Mouse (Mus musculus): Measurements from ENCODE around the gene Ei24. TPM values are rescaled to one million over a fixed set of nuclear protein-coding genes. Genes with fewer than 3 reads are reported as not detected.

Gene Ei24
- polyA plus RNA-seq, 1 experiment = 94.1 TPM

DNA sequence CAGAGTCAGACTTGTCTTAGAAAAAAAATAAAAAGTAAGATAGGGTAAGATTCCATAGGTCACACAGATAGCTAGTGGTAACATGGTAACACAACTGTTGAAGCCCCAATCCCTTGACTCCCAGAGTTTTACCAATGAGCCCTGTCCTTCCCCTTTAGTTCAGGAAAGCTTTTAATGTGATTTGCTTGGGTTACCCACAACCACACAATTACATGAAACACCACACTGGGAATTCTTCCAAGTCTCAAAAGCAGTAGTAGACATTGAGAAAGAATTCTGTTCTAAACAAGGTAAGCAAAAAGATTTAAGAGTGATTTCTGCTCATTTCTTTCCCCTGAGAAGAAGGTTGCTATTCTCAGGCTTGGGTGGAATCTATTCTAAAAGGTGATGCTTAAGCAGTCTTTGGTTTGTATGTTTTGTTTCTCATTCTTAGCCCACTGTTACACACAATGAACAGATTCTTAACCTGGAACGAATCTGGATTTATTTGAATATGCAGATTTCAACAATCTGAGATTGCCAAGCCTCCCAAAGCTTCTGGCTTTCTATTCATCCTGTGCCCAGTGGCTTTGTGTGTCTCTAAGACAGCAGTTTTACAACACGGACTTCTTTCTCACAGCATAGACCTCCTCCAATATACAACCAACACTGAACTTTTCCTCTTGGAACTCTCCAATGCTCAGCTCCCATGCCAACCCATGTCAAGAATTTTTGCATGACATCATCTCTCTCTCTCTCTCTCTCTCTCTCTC lies 29.6 kb upstream of the Ei24 start:
- WGBS = 51% methylated on average over 2 of the region's 2 CpGs
- no peaks in the 10 kb centered on the region for H3K4me1 ChIP-seq (ENCODE audit: control insufficient read depth, insufficient read depth, low read length)
- no peaks in the 10 kb centered on the region for H3K36me3 ChIP-seq (ENCODE audit: control insufficient read depth, insufficient read depth, low read length)
- no peaks in the 10 kb centered on the region for H3K27me3 ChIP-seq (replicated peaks; ENCODE audit: control insufficient read depth, insufficient read depth, low read length)
- DNase-seq = no peak
- no peak for TF ChIP-seq CTCF (conservative IDR thresholded peaks at IDR 0.05; ENCODE audit: insufficient read depth, insufficient read length, low read depth, low read length)
- no peak for TF ChIP-seq POLR2A (IDR thresholded peaks at IDR 0.05; ENCODE audit: low read depth, low read length)
- no peak overlapping the region for H3K27ac ChIP-seq (ENCODE audit: insufficient read depth, low read depth, low read length)
- no peak overlapping the region for H3K4me3 ChIP-seq (ENCODE audit: insufficient read depth, low read depth, low read length)

DNA sequence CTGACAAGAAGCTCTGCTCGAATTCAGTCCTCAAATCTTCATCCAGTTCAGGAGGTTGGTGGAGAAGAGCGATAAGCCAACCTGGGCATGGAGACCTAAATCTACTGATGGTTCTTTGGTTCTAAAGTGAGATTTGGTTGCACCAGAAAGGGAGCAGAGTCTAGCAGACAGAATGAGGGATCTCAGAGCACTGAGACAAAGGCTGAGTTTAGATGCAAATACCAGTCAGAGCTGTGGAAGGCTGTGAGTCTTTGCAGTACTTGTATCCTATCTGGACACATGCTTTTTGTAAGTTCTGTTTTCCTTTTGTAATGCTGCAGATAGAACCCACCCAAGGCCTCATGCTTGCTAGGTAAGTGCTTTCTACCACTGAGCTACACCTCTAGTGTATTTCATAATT lies 24.8 kb upstream of the Ei24 start:
- H3K4me3 ChIP-seq (ENCODE audit: insufficient read depth, low read depth, low read length) = no peak overlapping the region
- H3K27ac ChIP-seq (ENCODE audit: insufficient read depth, low read depth, low read length) = no peak overlapping the region
- TF ChIP-seq POLR2A (IDR thresholded peaks at IDR 0.05; ENCODE audit: low read depth, low read length) (no peak), CTCF (conservative IDR thresholded peaks at IDR 0.05; ENCODE audit: insufficient read depth, insufficient read length, low read depth, low read length) (no peak)
- no peaks in the 10 kb centered on the region for H3K27me3 ChIP-seq (replicated peaks; ENCODE audit: control insufficient read depth, insufficient read depth, low read length)
- H3K4me1 ChIP-seq (ENCODE audit: control insufficient read depth, insufficient read depth, low read length) = no peaks in the 10 kb centered on the region
- 37% methylated on average over 2 of the region's 2 CpGs for WGBS
- DNase-seq = no peak
- no peaks in the 10 kb centered on the region for H3K36me3 ChIP-seq (ENCODE audit: control insufficient read depth, insufficient read depth, low read length)

DNA sequence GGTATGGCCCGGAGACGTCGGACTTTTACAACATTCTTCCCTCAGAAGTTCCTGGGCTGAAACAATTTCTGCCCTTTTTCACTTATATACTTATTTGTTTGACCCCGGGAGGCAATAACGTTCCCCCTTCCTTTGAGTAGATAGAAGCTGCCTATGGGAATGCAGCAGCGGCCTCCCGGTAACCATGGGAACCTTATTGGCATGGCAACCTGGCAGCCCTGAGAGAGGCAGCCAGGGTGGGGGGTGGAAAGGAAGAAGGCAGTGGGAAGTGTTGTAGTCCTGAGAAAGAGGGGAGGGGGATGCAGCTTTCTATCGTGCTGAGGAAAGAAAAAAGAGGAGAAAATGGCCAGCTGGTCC lies 24.4 kb upstream of the Ei24 start, which contains the start of gene Fez1:
Fez1 (plus strand) TSS at position 221 of the 357 bp plus-strand sequence.
- DNase-seq = no peak
- TF ChIP-seq CTCF (conservative IDR thresholded peaks at IDR 0.05; ENCODE audit: insufficient read depth, insufficient read length, low read depth, low read length) (no peak), POLR2A (IDR thresholded peaks at IDR 0.05; ENCODE audit: low read depth, low read length) (no peak)
- 6% methylated on average over 8 of the region's 8 CpGs for WGBS

DNA sequence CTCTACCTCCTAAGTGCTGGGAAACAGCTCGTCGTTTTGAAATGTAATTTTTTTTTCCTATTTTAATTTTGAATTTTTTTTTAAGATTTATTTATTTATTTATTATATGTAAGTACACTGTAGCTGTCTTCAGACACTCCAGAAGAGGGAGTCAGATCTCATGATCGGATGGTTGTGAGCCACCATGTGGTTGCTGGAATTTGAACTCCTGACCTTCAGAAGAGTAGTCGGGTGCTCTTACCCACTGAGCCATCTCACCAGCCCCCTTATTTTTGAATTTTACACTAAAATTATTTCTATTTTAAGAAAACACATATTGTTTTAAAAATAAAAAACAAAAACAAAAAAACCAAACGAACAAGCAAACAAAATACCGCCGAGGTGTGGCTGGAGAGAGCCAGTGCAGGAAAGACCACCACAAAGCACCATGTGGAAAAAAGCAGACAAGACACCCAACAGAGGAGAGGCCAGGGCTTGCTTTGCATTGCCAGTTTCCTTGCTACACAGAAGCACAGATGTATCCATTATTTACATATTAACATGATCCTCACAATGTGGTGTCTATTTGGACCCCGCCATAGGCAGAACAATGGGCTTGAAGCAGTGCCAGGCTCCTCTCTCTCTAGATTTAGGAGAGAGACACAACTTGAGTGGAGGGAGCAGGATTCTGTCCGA lies 23.9 kb upstream of the Ei24 start:
- H3K4me1 ChIP-seq (ENCODE audit: control insufficient read depth, insufficient read depth, low read length) = no peaks in the 10 kb centered on the region
- H3K4me3 ChIP-seq (ENCODE audit: insufficient read depth, low read depth, low read length) = no peak overlapping the region
- TF ChIP-seq POLR2A (IDR thresholded peaks at IDR 0.05; ENCODE audit: low read depth, low read length) (no peak), CTCF (conservative IDR thresholded peaks at IDR 0.05; ENCODE audit: insufficient read depth, insufficient read length, low read depth, low read length) (no peak)
- DNase-seq = no peak
- no peak overlapping the region for H3K27ac ChIP-seq (ENCODE audit: insufficient read depth, low read depth, low read length)
- 48% methylated on average over 9 of the region's 9 CpGs for WGBS
- no peaks in the 10 kb centered on the region for H3K36me3 ChIP-seq (ENCODE audit: control insufficient read depth, insufficient read depth, low read length)
- no peaks in the 10 kb centered on the region for H3K27me3 ChIP-seq (replicated peaks; ENCODE audit: control insufficient read depth, insufficient read depth, low read length)

More for the DNA sequence above, 24.4 kb upstream of the Ei24 start, which contains the start of gene Fez1:
- no peaks in the 10 kb centered on the region for H3K27me3 ChIP-seq (replicated peaks; ENCODE audit: control insufficient read depth, insufficient read depth, low read length)
- H3K4me3 ChIP-seq (ENCODE audit: insufficient read depth, low read depth, low read length) = no peak within 1 kb of the TSS
- H3K36me3 ChIP-seq (ENCODE audit: control insufficient read depth, insufficient read depth, low read length) = no peaks in the 10 kb centered on the region
- no peaks in the 10 kb centered on the region for H3K4me1 ChIP-seq (ENCODE audit: control insufficient read depth, insufficient read depth, low read length)
- H3K27ac ChIP-seq (ENCODE audit: insufficient read depth, low read depth, low read length) = no peak within 1 kb of the TSS

GRCm38 (mm10) chr9:36818905-36819304 lies 21.7 kb upstream of the Ei24 start:
- DNase-seq = no peak
- H3K27me3 ChIP-seq (replicated peaks; ENCODE audit: control insufficient read depth, insufficient read depth, low read length) = no peaks in the 10 kb centered on the region
- H3K27ac ChIP-seq (ENCODE audit: insufficient read depth, low read depth, low read length) = no peak overlapping the region
- no peaks in the 10 kb centered on the region for H3K36me3 ChIP-seq (ENCODE audit: control insufficient read depth, insufficient read depth, low read length)
- H3K4me1 ChIP-seq (ENCODE audit: control insufficient read depth, insufficient read depth, low read length) = no peaks in the 10 kb centered on the region
- WGBS = 62% methylated on average over 4 of the region's 4 CpGs
- H3K4me3 ChIP-seq (ENCODE audit: insufficient read depth, low read depth, low read length) = no peak overlapping the region
- TF ChIP-seq CTCF (conservative IDR thresholded peaks at IDR 0.05; ENCODE audit: insufficient read depth, insufficient read length, low read depth, low read length) (no peak), POLR2A (IDR thresholded peaks at IDR 0.05; ENCODE audit: low read depth, low read length) (no peak)

- TF ChIP-seq CTCF (conservative IDR thresholded peaks at IDR 0.05; ENCODE audit: insufficient read depth, insufficient read length, low read depth, low read length) (peak; percentile 37; the same call in 1 of the 2 replicates), POLR2A (IDR thresholded peaks at IDR 0.05; ENCODE audit: low read depth, low read length) (no peak)
- Histone ChIP-seq H3K36me3 (ENCODE audit: control insufficient read depth, insufficient read depth, low read length) (no peaks in the 10 kb centered on the region), H3K27me3 (replicated peaks; ENCODE audit: control insufficient read depth, insufficient read depth, low read length) (no peaks in the 10 kb centered on the region), H3K4me3 (ENCODE audit: insufficient read depth, low read depth, low read length) (no peak overlapping the region), H3K4me1 (ENCODE audit: control insufficient read depth, insufficient read depth, low read length) (no peaks in the 10 kb centered on the region), H3K27ac (ENCODE audit: insufficient read depth, low read depth, low read length) (no peak overlapping the region)
- no peak for DNase-seq
- WGBS = 75% methylated on average over 3 of the region's 3 CpGs
Measured at GRCm38 (mm10) chr9:36814486-36814885, 17.3 kb upstream of the Ei24 start.

DNA sequence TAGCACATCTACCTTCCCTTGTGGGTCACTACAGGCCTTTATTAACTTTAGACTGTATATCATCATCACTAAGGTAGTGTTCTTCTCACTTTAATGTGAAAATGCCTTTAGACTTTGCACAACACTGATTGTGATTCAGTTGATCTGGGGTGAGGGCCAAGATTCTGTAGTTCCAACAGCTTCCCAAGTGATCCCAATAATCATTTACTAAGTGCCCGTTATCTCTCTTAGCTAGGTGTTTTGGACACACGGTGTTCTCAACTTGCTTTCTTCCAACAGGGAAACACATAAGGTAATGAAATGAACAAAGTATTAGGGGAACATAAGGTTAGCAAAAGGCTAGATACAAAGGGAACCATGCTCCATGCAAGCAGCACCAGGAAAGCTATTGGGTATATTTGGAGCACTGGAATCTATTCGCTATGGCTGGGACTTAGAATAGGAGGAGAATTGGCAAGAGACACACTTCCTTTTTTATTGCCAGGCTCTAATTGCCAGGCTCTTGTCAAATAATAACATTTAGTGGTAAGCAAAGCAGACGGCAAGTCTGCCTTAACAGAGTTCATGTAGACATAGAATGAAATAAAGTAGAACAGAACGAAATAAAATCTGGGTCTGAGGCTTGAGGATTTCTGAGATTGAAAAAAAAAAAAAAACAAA lies 11.1 kb upstream of the Ei24 start:
- peak; percentile 20 for DNase-seq
- 49% methylated on average over 5 of the region's 5 CpGs for WGBS
- Histone ChIP-seq H3K4me3 (ENCODE audit: insufficient read depth, low read depth, low read length) (no peak overlapping the region), H3K27ac (ENCODE audit: insufficient read depth, low read depth, low read length) (no peak overlapping the region), H3K4me1 (ENCODE audit: control insufficient read depth, insufficient read depth, low read length) (peaks cover 2% of the 10 kb centered on the region; the same call in 1 of the 2 replicates), H3K36me3 (ENCODE audit: control insufficient read depth, insufficient read depth, low read length) (no peaks in the 10 kb centered on the region), H3K27me3 (replicated peaks; ENCODE audit: control insufficient read depth, insufficient read depth, low read length) (no peaks in the 10 kb centered on the region)
- no peak for TF ChIP-seq POLR2A (IDR thresholded peaks at IDR 0.05; ENCODE audit: low read depth, low read length)
- no peak for TF ChIP-seq CTCF (conservative IDR thresholded peaks at IDR 0.05; ENCODE audit: insufficient read depth, insufficient read length, low read depth, low read length)
